Mouse (Mus musculus) heart, embryonic 11.5 days (tissue): ENCODE measurements around the gene Trpv3. TPM values are rescaled to one million over a fixed set of nuclear protein-coding genes. Genes with fewer than 3 reads are reported as not detected.

Experiments used
- polyA plus RNA-seq: library from polyadenylated mRNA; unstranded; fragments of >200 nt; fragmentation: Nextera tagmentation; extraction: Ambion mirVana; gene quantifications from 2 replicates; pipeline ENCODE4 v1.2.1, GENCODE M21; 2014

The Trpv3 gene
- polyA plus RNA-seq, 1 experiment from 2014 or later: 0.03 TPM

Other genes with a start within 250 kb of the Trpv3 start
- gene Camkk1, start 248.4 kb upstream of the Trpv3 start, polyA plus RNA-seq: 1.3 and 1.5 TPM in 2 replicates
- 9.6 and 10.3 TPM in 2 replicates for gene Ncbp3, start 219.6 kb upstream of the Trpv3 start, polyA plus RNA-seq
- gene Itgae, start 176.8 kb upstream of the Trpv3 start, polyA plus RNA-seq: 0.31 and 0.34 TPM in 2 replicates
- gene Haspin, start 129.1 kb upstream of the Trpv3 start, polyA plus RNA-seq: 11.2 and 12.0 TPM in 2 replicates
- gene P2rx5, start 107.0 kb upstream of the Trpv3 start, polyA plus RNA-seq: 0.65 and 0.97 TPM in 2 replicates
- 94.3 and 112 TPM in 2 replicates for gene Emc6, start 90.4 kb upstream of the Trpv3 start, polyA plus RNA-seq
- 264 and 272 TPM in 2 replicates for gene Tax1bp3, start 90.3 kb upstream of the Trpv3 start, polyA plus RNA-seq
- gene Ctns, start 68.3 kb upstream of the Trpv3 start, polyA plus RNA-seq: 12.7 and 14.9 TPM in 2 replicates
- gene Shpk, start 67.9 kb upstream of the Trpv3 start, polyA plus RNA-seq: 0.31 and 0.94 TPM in 2 replicates
- gene Trpv1, start 33.1 kb upstream of the Trpv3 start, polyA plus RNA-seq: 0.16 TPM in 1 of 2 replicates, not detected in the other
- 0.19 TPM in 1 of 2 replicates, not detected in the other for gene Aspa, start 62.2 kb downstream of the Trpv3 start, polyA plus RNA-seq
- gene Gm49340, start 62.4 kb downstream of the Trpv3 start, polyA plus RNA-seq: not detected in 2 replicates
- gene Spata22, start 62.4 kb downstream of the Trpv3 start, polyA plus RNA-seq: not detected in 2 replicates
- not detected in 2 replicates for gene Olfr20, start 83.4 kb downstream of the Trpv3 start, polyA plus RNA-seq
- not detected in 2 replicates for gene Olfr376, start 103.9 kb downstream of the Trpv3 start, polyA plus RNA-seq
- gene Olfr1, start 132.2 kb downstream of the Trpv3 start, polyA plus RNA-seq: not detected in 2 replicates
- gene Olfr378, start 161.1 kb downstream of the Trpv3 start, polyA plus RNA-seq: not detected in 2 replicates
- not detected in 2 replicates for gene Olfr380, start 190.1 kb downstream of the Trpv3 start, polyA plus RNA-seq
- gene Olfr381, start 224.2 kb downstream of the Trpv3 start, polyA plus RNA-seq: not detected in 2 replicates
- gene Olfr382, start 249.8 kb downstream of the Trpv3 start, polyA plus RNA-seq: not detected in 2 replicates